Mouse (Mus musculus): ENCODE data around the gene Patl2. TPM values are rescaled to one million over a fixed set of nuclear protein-coding genes. Genes with fewer than 3 reads are reported as not detected.

The Patl2 gene
- total and polyA plus RNA-seq, 3 experiments = not detected

DNA sequence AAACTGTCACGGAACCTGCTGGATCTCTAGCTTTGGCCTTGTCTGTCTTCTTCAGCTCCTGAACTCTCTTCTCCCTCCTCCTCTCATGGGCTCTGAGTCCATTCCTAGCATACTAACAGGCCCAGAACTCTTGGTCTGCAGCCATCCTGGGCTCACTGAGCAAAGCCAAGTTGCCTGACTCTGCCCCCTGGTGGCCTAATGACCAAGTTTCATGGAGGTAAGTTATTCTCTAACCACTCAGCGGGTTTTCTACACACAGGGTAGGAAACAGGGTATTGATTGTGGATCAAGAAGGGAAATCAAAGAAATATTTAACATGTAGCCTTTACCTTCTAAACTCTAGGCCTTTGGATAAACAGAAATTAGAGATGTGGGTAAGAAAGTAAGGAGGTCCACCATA is 25.3 kb downstream of the Patl2 start, which contains the start of gene Trim69:
Gene Trim69, plus strand, starts transcription at position 21 of the 400 bp plus-strand sequence.
- H3K9me3 ChIP-seq (replicated peaks; ENCODE audit: low read length) = peaks cover 4% of the 10 kb centered on the region

DNA sequence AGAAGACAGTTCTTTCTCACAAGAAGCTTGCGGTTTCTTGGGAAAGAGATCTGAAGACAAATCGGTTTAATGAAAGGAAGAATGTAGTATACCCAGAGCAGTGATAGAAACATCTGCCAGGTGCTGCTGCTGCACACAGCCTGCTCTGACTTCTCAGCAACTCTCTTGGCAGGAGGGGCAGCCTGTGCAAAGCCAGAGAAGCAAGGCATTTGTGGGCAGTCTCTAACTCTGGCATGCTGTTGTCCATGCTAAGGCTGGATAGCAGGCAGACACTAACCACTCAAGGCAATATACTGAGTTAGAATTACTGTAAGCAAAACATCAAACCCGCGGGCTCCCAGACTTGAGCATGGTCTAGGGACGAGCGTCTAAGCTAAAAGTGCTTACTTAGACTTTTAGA is 26.3 kb downstream of the Patl2 start:
- Histone ChIP-seq H3K9me3 (replicated peaks; ENCODE audit: low read length) (peaks cover 4% of the 10 kb centered on the region), H3K4me3 (replicated peaks in 1 of 3; ENCODE audit: low read depth in 2 of 3, low read length in 2 of 3, poor library complexity in 1 of 3) (no peak overlapping the region), H3K9ac (ENCODE audit: insufficient read depth, low read depth) (no peak overlapping the region), H3K27me3 (replicated peaks) (no peaks in the 10 kb centered on the region), H3K36me3 (replicated peaks in 1 of 2; ENCODE audit: control insufficient read depth in 1 of 2, insufficient read depth in 1 of 2, low read length in 1 of 2) (peaks cover 13 to 24% of the 10 kb centered on the region in 2 experiments), H3K4me2 (ENCODE audit: insufficient read depth, low read depth, poor library complexity, severe bottlenecking) (no peak overlapping the region), H3K27ac (ENCODE audit: insufficient read depth, low read depth) (no peak overlapping the region), H3K79me2 (replicated peaks; ENCODE audit: control insufficient read depth, extremely low read depth, insufficient read depth, poor library complexity, severe bottlenecking) (no peaks in the 10 kb centered on the region), H3K4me1 (ENCODE audit: control insufficient read depth in 1 of 2, insufficient read depth in 2 of 2) (peaks cover 13 to 84% of the 10 kb centered on the region in 2 experiments)
- TF ChIP-seq CHD1 (IDR thresholded peaks at IDR 0.05; ENCODE audit: low read depth, low read length) (no peak), NELFE (IDR thresholded peaks at IDR 0.05; ENCODE audit: low read depth, low read length) (no peak), E2F4 (IDR thresholded peaks at IDR 0.05; ENCODE audit: insufficient replicate concordance, low read depth, low read length) (no peak), ETS1 (conservative IDR thresholded peaks at IDR 0.05; ENCODE audit: low read depth, low read length) (no peak), IRF4 (IDR thresholded peaks at IDR 0.05; ENCODE audit: low read depth, low read length) (no peak), KAT2A (IDR thresholded peaks at IDR 0.05; ENCODE audit: insufficient replicate concordance, low read length) (no peak), EP300 (IDR thresholded peaks at IDR 0.05; ENCODE audit: low read length) (no peak), MXI1 (IDR thresholded peaks at IDR 0.05; ENCODE audit: low read depth, low read length) (no peak), HCFC1 (IDR thresholded peaks at IDR 0.05; ENCODE audit: low read depth, low read length) (no peak), RAD21 (IDR thresholded peaks at IDR 0.05; ENCODE audit: low read depth, low read length) (no peak), ZC3H11A (IDR thresholded peaks at IDR 0.05; ENCODE audit: low read depth, low read length) (no peak), MAX (IDR thresholded peaks at IDR 0.05; ENCODE audit: low read length) (no peak), SMC3 (IDR thresholded peaks at IDR 0.05; ENCODE audit: low read depth, low read length) (no peak), ZKSCAN1 (IDR thresholded peaks at IDR 0.05; ENCODE audit: borderline replicate concordance, low read depth, low read length) (no peak), CTCF (conservative IDR thresholded peaks at IDR 0.05 in 1 of 2, IDR thresholded peaks at IDR 0.05 in 1 of 2; ENCODE audit: low read depth in 2 of 2, low read length in 2 of 2) (no peak)
- in situ Hi-C loops (cut with MboI; ENCODE audit: low pct_ligation_motif_present, low pct_unique_long_range_greater_than_20kb, low sequenced_read_pairs) = loop anchor here (5.0 kb wide), 2 partner anchors 42 to 87 kb away; partner anchors contain the start of gene Spg11
- no peak for DNase-seq (ENCODE audit: extremely low read depth)
- dilution Hi-C loops (cut with MboI; ENCODE audit: extremely low pct_ligation_motif_present, extremely low pct_unique_long_range_greater_than_20kb, low sequenced_read_pairs) = no loop called here

More for the DNA sequence above, 25.3 kb downstream of the Patl2 start, which contains the start of gene Trim69:
- Histone ChIP-seq H3K27ac (ENCODE audit: insufficient read depth, low read depth) (peak within 1 kb of the TSS; percentile 96), H3K4me3 (replicated peaks in 1 of 3; ENCODE audit: low read depth in 2 of 3, low read length in 2 of 3, poor library complexity in 1 of 3) (peak within 1 kb of the TSS in 2 of 3 experiments; percentile 8 to 45), H3K36me3 (replicated peaks in 1 of 2; ENCODE audit: control insufficient read depth in 1 of 2, insufficient read depth in 1 of 2, low read length in 1 of 2) (peaks cover 3 to 14% of the 10 kb centered on the region in 2 experiments), H3K79me2 (replicated peaks; ENCODE audit: control insufficient read depth, extremely low read depth, insufficient read depth, poor library complexity, severe bottlenecking) (no peaks in the 10 kb centered on the region), H3K4me1 (ENCODE audit: control insufficient read depth in 1 of 2, insufficient read depth in 2 of 2) (peaks cover 11 to 75% of the 10 kb centered on the region in 2 experiments), H3K27me3 (replicated peaks) (no peaks in the 10 kb centered on the region), H3K4me2 (ENCODE audit: insufficient read depth, low read depth, poor library complexity, severe bottlenecking) (peak within 1 kb of the TSS; percentile 94), H3K9ac (ENCODE audit: insufficient read depth, low read depth) (peak within 1 kb of the TSS; percentile 75)
- peak; percentile 87 for DNase-seq (ENCODE audit: extremely low read depth)
- peak; percentile 34 to 91; a peak in 3 of 4 replicates for TF ChIP-seq CTCF (conservative IDR thresholded peaks at IDR 0.05 in 1 of 2, IDR thresholded peaks at IDR 0.05 in 1 of 2; ENCODE audit: low read depth in 2 of 2, low read length in 2 of 2)
- no peak for TF ChIP-seq ZMIZ1 (IDR thresholded peaks at IDR 0.05; ENCODE audit: low read depth, low read length)
- peak; percentile 21; the same call in 1 of the 2 replicates for TF ChIP-seq TCF12 (IDR thresholded peaks at IDR 0.05; ENCODE audit: low read depth, low read length)
- TF ChIP-seq MEF2A (IDR thresholded peaks at IDR 0.05; ENCODE audit: borderline replicate concordance, low read depth, low read length) = peak; percentile 46; the same call in 1 of the 2 replicates
- no peak for TF ChIP-seq CHD2 (IDR thresholded peaks at IDR 0.05; ENCODE audit: low read length)
- no peak for TF ChIP-seq SIN3A (IDR thresholded peaks at IDR 0.05; ENCODE audit: low read length)
- TF ChIP-seq MYC (IDR thresholded peaks at IDR 0.05; ENCODE audit: low read depth, low read length) = peak; percentile 63; the same call in 1 of the 2 replicates
- TF ChIP-seq ZNF384 (IDR thresholded peaks at IDR 0.05; ENCODE audit: low read depth, low read length) = no peak
- no peak; the same call in 1 of the 2 replicates for TF ChIP-seq NELFE (IDR thresholded peaks at IDR 0.05; ENCODE audit: low read depth, low read length)
- TF ChIP-seq CHD1 (IDR thresholded peaks at IDR 0.05; ENCODE audit: low read depth, low read length) = no peak
- TF ChIP-seq RCOR1 (conservative IDR thresholded peaks at IDR 0.05; ENCODE audit: low read depth, low read length) = no peak
- no peak for TF ChIP-seq UBTF (IDR thresholded peaks at IDR 0.05; ENCODE audit: low read depth, low read length)
- TF ChIP-seq MAFK (IDR thresholded peaks at IDR 0.05; ENCODE audit: insufficient replicate concordance, low read length) = 0 out of 2 replicates have a peak, but pooled peaks have one; percentile 26
- no peak for TF ChIP-seq ZKSCAN1 (IDR thresholded peaks at IDR 0.05; ENCODE audit: borderline replicate concordance, low read depth, low read length)
- TF ChIP-seq USF2 (conservative IDR thresholded peaks at IDR 0.05; ENCODE audit: low read depth, low read length) = no peak
- TF ChIP-seq POLR2AphosphoS2 (IDR thresholded peaks at IDR 0.05; ENCODE audit: low read depth, low read length) = no peak
- TF ChIP-seq RAD21 (IDR thresholded peaks at IDR 0.05; ENCODE audit: low read depth, low read length) = peak; percentile 79
- TF ChIP-seq PAX5 (IDR thresholded peaks at IDR 0.05; ENCODE audit: low read length) = no peak
- TF ChIP-seq USF1 (IDR thresholded peaks at IDR 0.05; ENCODE audit: low read depth, low read length) = no peak
- TF ChIP-seq KAT2A (IDR thresholded peaks at IDR 0.05; ENCODE audit: insufficient replicate concordance, low read length) = no peak
- 0 out of 2 replicates have a peak, but pooled peaks have one; percentile 13 for TF ChIP-seq MAX (IDR thresholded peaks at IDR 0.05; ENCODE audit: low read length)
- no peak for TF ChIP-seq POLR2A (IDR thresholded peaks at IDR 0.05; ENCODE audit: low read depth, low read length)
- TF ChIP-seq ETS1 (conservative IDR thresholded peaks at IDR 0.05; ENCODE audit: low read depth, low read length) = no peak
- no peak for TF ChIP-seq GABPA (IDR thresholded peaks at IDR 0.05; ENCODE audit: insufficient replicate concordance, low read depth, low read length)
- TF ChIP-seq NRF1 (IDR thresholded peaks at IDR 0.05; ENCODE audit: low read depth, low read length) = no peak
- no peak for TF ChIP-seq E2F4 (IDR thresholded peaks at IDR 0.05; ENCODE audit: insufficient replicate concordance, low read depth, low read length)
- no peak for TF ChIP-seq BHLHE40 (IDR thresholded peaks at IDR 0.05; ENCODE audit: low read depth, low read length)
- TF ChIP-seq ELF1 (IDR thresholded peaks at IDR 0.05; ENCODE audit: low read depth, low read length) = no peak
- peak; percentile 95 for TF ChIP-seq SMC3 (IDR thresholded peaks at IDR 0.05; ENCODE audit: low read depth, low read length)
- TF ChIP-seq JUN (IDR thresholded peaks at IDR 0.05; ENCODE audit: insufficient read depth, low read depth, low read length) = no peak
- TF ChIP-seq MXI1 (IDR thresholded peaks at IDR 0.05; ENCODE audit: low read depth, low read length) = peak; percentile 67; the same call in 1 of the 2 replicates
- peak; percentile 52; the same call in 1 of the 2 replicates for TF ChIP-seq JUND (conservative IDR thresholded peaks at IDR 0.05; ENCODE audit: low read depth, low read length)
- peak; percentile 38; the same call in 1 of the 2 replicates for TF ChIP-seq IRF4 (IDR thresholded peaks at IDR 0.05; ENCODE audit: low read depth, low read length)
- TF ChIP-seq ZC3H11A (IDR thresholded peaks at IDR 0.05; ENCODE audit: low read depth, low read length) = peak; percentile 58; the same call in 1 of the 2 replicates
- TF ChIP-seq MAZ (IDR thresholded peaks at IDR 0.05; ENCODE audit: low read depth, low read length) = no peak
- TF ChIP-seq HCFC1 (IDR thresholded peaks at IDR 0.05; ENCODE audit: low read depth, low read length) = no peak
- 0 out of 2 replicates have a peak, but pooled peaks have one; percentile 14 for TF ChIP-seq EP300 (IDR thresholded peaks at IDR 0.05; ENCODE audit: low read length)
- in situ Hi-C loops (cut with MboI; ENCODE audit: low pct_ligation_motif_present, low pct_unique_long_range_greater_than_20kb, low sequenced_read_pairs) = loop anchor here (5.0 kb wide), 1 partner anchor 43 kb away; the partner anchor contains the start of gene Spg11
- dilution Hi-C loops (cut with MboI; ENCODE audit: extremely low pct_ligation_motif_present, extremely low pct_unique_long_range_greater_than_20kb, low sequenced_read_pairs) = no loop called here
